Mouse (Mus musculus) adrenal gland, adult (tissue): ENCODE measurements around the gene Hpca.

ENCODE experiments used
- DNase-seq, 2 experiments: peaks; one replicate each; pipeline ENCODE4 v3.0.0; 2022 to 2023; ENCODE audit warnings: low spot score in 1 of 2; ENCODE audit not compliant: inconsistent age in 2 of 2

Gene Hpca

DNA sequence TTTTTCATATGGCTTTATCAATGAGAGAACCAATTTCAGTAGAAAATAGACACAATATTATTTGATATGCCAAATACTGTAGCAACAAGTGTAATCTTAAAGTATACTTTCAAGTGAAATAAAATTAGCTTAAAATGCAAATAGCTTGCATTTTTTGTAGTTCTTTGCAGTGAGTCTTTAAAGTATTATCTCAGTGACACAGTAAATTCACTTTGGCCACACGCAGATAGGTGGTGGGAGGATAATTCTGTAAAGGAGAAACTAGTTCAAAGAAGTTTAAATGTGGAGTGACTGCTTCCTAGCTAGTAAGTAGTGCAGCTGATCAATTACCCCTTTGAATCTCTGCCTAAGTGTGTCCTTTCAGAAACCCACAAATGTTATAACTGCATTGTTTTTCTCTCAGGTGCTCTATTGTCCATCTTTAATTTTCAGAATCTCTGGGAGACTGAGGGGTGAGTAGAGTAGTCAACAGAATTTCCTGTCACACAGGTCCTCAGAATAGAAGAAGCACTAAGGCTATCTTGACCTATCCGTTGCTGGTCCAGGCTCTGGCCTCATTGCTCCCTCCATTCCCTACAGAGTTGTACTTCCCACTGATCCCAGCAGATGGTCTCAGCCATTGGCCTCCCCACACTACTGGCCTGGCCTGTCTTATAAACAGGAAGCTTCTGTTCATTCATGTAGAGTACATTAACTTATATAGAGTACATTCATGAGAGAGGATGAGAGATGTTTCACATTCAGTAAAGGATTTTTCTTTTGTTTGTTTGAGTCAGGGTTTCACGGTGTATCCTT lies 59.4 kb downstream of the Hpca start:
- no peak for DNase-seq
